Mouse (Mus musculus) liver, embryonic 14.5 days (tissue): ENCODE measurements at regions not wholly inside any gene's neighbourhood (a gene's known extent, or its start where the extent isn't known, plus 50 kb on each side); places are given as distances from the start of the nearest gene placed in this dataset.

ENCODE experiments used
- CTCF ChIP-seq: IDR thresholded peaks from 2 replicates; pipeline ENCODE4 v1.5.1; 2016; ENCODE audit warnings: antibody characterized with exemption, low read depth, control low read depth
- EP300 ChIP-seq: IDR thresholded peaks from 2 replicates; pipeline ENCODE4 v1.6.1; 2016; ENCODE audit warnings: antibody characterized with exemption, low read depth

DNA sequence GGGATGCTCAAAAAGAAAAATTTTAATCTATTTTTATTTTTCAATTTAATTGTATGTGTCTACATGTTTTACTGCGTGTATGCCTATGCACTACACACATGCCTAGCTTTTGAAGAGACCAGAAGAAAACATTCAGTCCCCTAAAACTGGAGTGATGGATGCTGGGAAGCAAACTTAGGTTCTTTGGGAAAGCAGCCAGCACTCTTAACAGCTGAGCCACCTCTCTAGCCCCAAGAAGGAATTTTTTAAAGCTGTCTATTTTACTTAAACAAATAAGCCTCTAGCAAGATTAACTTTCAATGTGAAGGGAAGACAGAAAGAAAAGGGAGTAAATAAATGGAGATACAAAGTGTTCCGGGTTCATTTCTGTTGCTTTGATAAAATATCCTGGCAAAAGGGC, 52.3 kb upstream of the Sdk1 start:
- TF ChIP-seq CTCF (no peak), EP300 (no peak)
